ENCODE assay signal across 8 mouse cellular contexts in the genomic region with DNA sequence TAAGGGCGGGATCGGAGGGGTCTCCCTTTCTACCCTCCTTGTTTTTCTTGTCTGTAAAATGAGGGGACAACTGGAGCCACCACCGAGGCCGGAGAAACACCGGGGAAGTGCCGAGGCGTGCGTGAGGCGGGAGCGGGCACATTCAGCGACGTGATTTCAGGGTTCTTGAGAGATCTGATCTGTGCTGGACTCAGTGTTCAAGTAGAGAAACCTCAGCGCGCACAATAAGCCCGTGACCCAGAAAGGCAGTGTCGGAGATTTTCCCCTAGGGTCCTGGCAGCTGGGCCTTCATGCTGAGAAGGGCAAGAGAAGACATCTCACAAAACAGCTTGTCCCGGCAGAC. TPM values are rescaled to one million over a fixed set of nuclear protein-coding genes. Genes with fewer than 3 reads are reported as not detected.
DNase-seq lines count a peak whose midpoint lies in the region; ATAC-seq lines count a peak whose summit lies in the region.

No protein-coding gene starts in this region.

- peak; percentile 53 for ATAC-seq in lung, embryonic 16.5 days (ENCODE audit: low read depth)
- ATAC-seq in embryonic facial prominence, embryonic 15.5 days (ENCODE audit: insufficient number of reproducible peaks, low FRiP score, low TSS enrichment, low read depth), result no peak
- ATAC-seq in inflammation-experienced regulatory T-cells, adult 6 months, result peak; percentile 13
- peak; percentile 50; the same call in 1 of the 2 replicates for ATAC-seq in midbrain, embryonic 14.5 days (ENCODE audit: low FRiP score, low TSS enrichment)

- intact Hi-C loops in gastrocnemius, postnatal 36 days (cut with DNase I), result no loop called here

- H3K36me3 ChIP-seq in lung, embryonic 16.5 days (ENCODE audit: control insufficient read depth, insufficient read depth, low read length), result peaks cover 14% of the 10 kb centered on the region
- peaks cover 36% of the 10 kb centered on the region for H3K36me3 ChIP-seq in embryonic facial prominence, embryonic 15.5 days
- H3K36me3 ChIP-seq in midbrain, embryonic 14.5 days (ENCODE audit: control insufficient read depth, insufficient read depth, low read length), result peaks cover 35% of the 10 kb centered on the region

- H3K27ac ChIP-seq in lung, embryonic 16.5 days (ENCODE audit: low read length), result peak overlapping the region; percentile 63
- H3K27ac ChIP-seq in embryonic facial prominence, embryonic 15.5 days (replicated peaks), result peak overlapping the region; percentile 80
- H3K27ac ChIP-seq in midbrain, embryonic 14.5 days (replicated peaks; ENCODE audit: low read depth, low read length), result peak overlapping the region; percentile 68

- peak overlapping the region; percentile 87 for H3K4me2 ChIP-seq in lung, embryonic 16.5 days (ENCODE audit: low read depth, low read length)
- H3K4me2 ChIP-seq in embryonic facial prominence, embryonic 15.5 days (replicated peaks), result peak overlapping the region; percentile 71
- peak overlapping the region; percentile 81 for H3K4me2 ChIP-seq in midbrain, embryonic 14.5 days (ENCODE audit: low read length)

- peak overlapping the region; percentile 85 for H3K9ac ChIP-seq in lung, embryonic 16.5 days (ENCODE audit: low read length)
- peak overlapping the region; percentile 58 for H3K9ac ChIP-seq in embryonic facial prominence, embryonic 15.5 days
- peak overlapping the region; percentile 80 for H3K9ac ChIP-seq in midbrain, embryonic 14.5 days (replicated peaks; ENCODE audit: low read length)

- DNase-seq in lung, postnatal 10 days, result no peak
- DNase-seq in midbrain, embryonic 14.5 days, result no peak
- no peak for DNase-seq in yolk sac, embryonic 10.5 days (ENCODE audit: low spot score)
- no peak for DNase-seq in gastrocnemius, postnatal 36 days
- DNase-seq in urinary bladder, postnatal 4 days (ENCODE audit: low spot score in 2 of 2), result no peak

- under 1% methylated on average over 17 of the region's 17 CpGs for WGBS in lung, embryonic 16.5 days
- WGBS in embryonic facial prominence, embryonic 15.5 days, result under 1% methylated on average over 17 of the region's 17 CpGs
- WGBS in midbrain, embryonic 14.5 days, result under 1% methylated on average over 17 of the region's 17 CpGs

- H3K9me3 ChIP-seq in lung, embryonic 16.5 days (ENCODE audit: control insufficient read depth, low read length), result no peaks in the 10 kb centered on the region
- H3K9me3 ChIP-seq in embryonic facial prominence, embryonic 15.5 days (replicated peaks), result no peaks in the 10 kb centered on the region
- no peaks in the 10 kb centered on the region for H3K9me3 ChIP-seq in midbrain, embryonic 14.5 days (ENCODE audit: control insufficient read depth, low read length)

- peak overlapping the region; percentile 85 for H3K4me3 ChIP-seq in lung, embryonic 16.5 days (ENCODE audit: low read length)
- peak overlapping the region; percentile 75 for H3K4me3 ChIP-seq in embryonic facial prominence, embryonic 15.5 days (replicated peaks)
- peak overlapping the region; percentile 66 for H3K4me3 ChIP-seq in midbrain, embryonic 14.5 days (replicated peaks; ENCODE audit: low read depth, low read length)

- no peaks in the 10 kb centered on the region for H3K27me3 ChIP-seq in lung, embryonic 16.5 days (ENCODE audit: control insufficient read depth, insufficient read depth, low read depth, low read length)
- no peaks in the 10 kb centered on the region for H3K27me3 ChIP-seq in embryonic facial prominence, embryonic 15.5 days
- H3K27me3 ChIP-seq in midbrain, embryonic 14.5 days (ENCODE audit: control insufficient read depth, insufficient read depth, low read length), result no peaks in the 10 kb centered on the region

- H3K4me1 ChIP-seq in lung, embryonic 16.5 days (replicated peaks; ENCODE audit: control insufficient read depth, insufficient read depth, low read length), result peaks cover 8% of the 10 kb centered on the region
- H3K4me1 ChIP-seq in embryonic facial prominence, embryonic 15.5 days, result peaks cover 14% of the 10 kb centered on the region
- peaks cover 6% of the 10 kb centered on the region for H3K4me1 ChIP-seq in midbrain, embryonic 14.5 days (ENCODE audit: control insufficient read depth, insufficient read depth, low read length)

RNA-seq across cellular contexts. Expression of a gene that starts 0.3 kb away (rescaled TPM):
- 93.5 and 98.1 TPM in 2 replicates for polyA plus RNA-seq in lung, embryonic 16.5 days (2015; fragmentation: Nextera tagmentation; extraction: Ambion mirVana)
- polyA plus RNA-seq in embryonic facial prominence, embryonic 15.5 days (2015; fragmentation: Nextera tagmentation; extraction: Ambion mirVana), result 100 and 106 TPM in 2 replicates
- 10 to 100 TPM; 44.3 to 68.8 (median 50.2) TPM for polyA plus RNA-seq in inflammation-experienced regulatory T-cells, adult 6 months (2017; shearing (Covaris generic))
- 92.2 and 93.0 TPM in 2 replicates for polyA plus RNA-seq in midbrain, embryonic 14.5 days (2014; fragmentation: Nextera tagmentation; extraction: Ambion mirVana)
- 10 to 100 TPM; 22.0 to 23.2 TPM for total RNA-seq in gastrocnemius, postnatal 36 days (2021)

RNA-seq across cellular contexts. Expression of a gene that starts 14.4 kb away (rescaled TPM):
- polyA plus RNA-seq in lung, embryonic 16.5 days (2015; fragmentation: Nextera tagmentation; extraction: Ambion mirVana), result 0.05 and 0.08 TPM in 2 replicates
- 0.38 and 0.43 TPM in 2 replicates for polyA plus RNA-seq in embryonic facial prominence, embryonic 15.5 days (2015; fragmentation: Nextera tagmentation; extraction: Ambion mirVana)
- polyA plus RNA-seq in inflammation-experienced regulatory T-cells, adult 6 months (2017; shearing (Covaris generic)), result under 1 TPM in 1 of 3 experiments, not detected in 2; 0.09 TPM
- not detected in 2 replicates for polyA plus RNA-seq in midbrain, embryonic 14.5 days (2014; fragmentation: Nextera tagmentation; extraction: Ambion mirVana)
- not detected for total RNA-seq in gastrocnemius, postnatal 36 days (2021)

RNA-seq across cellular contexts. Expression of a gene that starts 36.5 kb away (rescaled TPM):
- 45.6 and 45.9 TPM in 2 replicates for polyA plus RNA-seq in lung, embryonic 16.5 days (2015; fragmentation: Nextera tagmentation; extraction: Ambion mirVana)
- polyA plus RNA-seq in embryonic facial prominence, embryonic 15.5 days (2015; fragmentation: Nextera tagmentation; extraction: Ambion mirVana), result 51.6 and 53.6 TPM in 2 replicates
- polyA plus RNA-seq in inflammation-experienced regulatory T-cells, adult 6 months (2017; shearing (Covaris generic)), result 10 to 100 TPM; 35.8 to 45.1 (median 43.9) TPM
- 38.8 and 42.5 TPM in 2 replicates for polyA plus RNA-seq in midbrain, embryonic 14.5 days (2014; fragmentation: Nextera tagmentation; extraction: Ambion mirVana)
- total RNA-seq in gastrocnemius, postnatal 36 days (2021), result 10 to 100 TPM; 28.7 to 30.9 TPM

RNA-seq across cellular contexts. Expression of a gene that starts 37.8 kb away (rescaled TPM):
- polyA plus RNA-seq in lung, embryonic 16.5 days (2015; fragmentation: Nextera tagmentation; extraction: Ambion mirVana), result 21.0 and 22.3 TPM in 2 replicates
- 29.5 and 30.7 TPM in 2 replicates for polyA plus RNA-seq in embryonic facial prominence, embryonic 15.5 days (2015; fragmentation: Nextera tagmentation; extraction: Ambion mirVana)
- polyA plus RNA-seq in inflammation-experienced regulatory T-cells, adult 6 months (2017; shearing (Covaris generic)), result 10 to 100 TPM in 1 of 3 experiments, 1 to 10 TPM in 2; 9.8 to 12.6 (median 10.0) TPM
- polyA plus RNA-seq in midbrain, embryonic 14.5 days (2014; fragmentation: Nextera tagmentation; extraction: Ambion mirVana), result 17.0 and 26.3 TPM in 2 replicates
- total RNA-seq in gastrocnemius, postnatal 36 days (2021), result 10 to 100 TPM; 53.7 to 61.9 TPM
